Comparison of ENCODE assay signal across 8 mouse cellular contexts in the genomic region with DNA sequence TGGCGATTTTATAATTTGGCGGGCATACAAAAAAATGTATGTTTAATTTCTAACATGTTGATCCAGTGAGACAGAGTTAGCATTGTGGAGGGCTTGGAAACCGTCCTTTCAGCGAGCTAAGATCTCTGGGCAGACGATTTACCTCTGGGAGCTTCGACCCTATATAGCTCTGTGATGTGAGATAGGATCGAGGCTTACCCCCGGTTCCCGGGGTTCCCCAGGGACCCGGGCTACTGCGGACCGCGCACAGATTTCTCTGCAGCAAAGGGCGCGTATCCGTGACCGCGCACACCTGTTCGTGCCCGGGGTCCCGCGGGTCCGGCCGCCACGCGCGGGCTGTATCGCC. TPM values are rescaled to one million over a fixed set of nuclear protein-coding genes. Genes with fewer than 3 reads are reported as not detected.
DNase-seq lines count a peak whose midpoint lies in the region; ATAC-seq and TF ChIP-seq lines count a peak whose summit lies in the region.

No protein-coding gene starts in this region.

- H3K4me2 ChIP-seq in liver, embryonic 12.5 days: peak overlapping the region; percentile 68

- no peak for TF ChIP-seq CTCF in gastrocnemius, adult 2 months (IDR thresholded peaks at IDR 0.05)
- TF ChIP-seq CTCF in thymus, adult 2 months (IDR thresholded peaks at IDR 0.05; ENCODE audit: borderline replicate concordance, control insufficient read depth, extremely low read depth, insufficient read depth, low read length, poor library complexity): no peak

- no peaks in the 10 kb centered on the region for H3K36me3 ChIP-seq in thymus, adult 2 months (ENCODE audit: control insufficient read depth, insufficient read depth, low read length)
- no peaks in the 10 kb centered on the region for H3K36me3 ChIP-seq in liver, embryonic 12.5 days

- H3K9me3 ChIP-seq in liver, embryonic 12.5 days (replicated peaks): no peaks in the 10 kb centered on the region

- ATAC-seq in liver, embryonic 12.5 days: no peak

- no peak overlapping the region for H3K9ac ChIP-seq in liver, embryonic 12.5 days

- peaks cover 15% of the 10 kb centered on the region for H3K4me1 ChIP-seq in thymus, adult 2 months (replicated peaks; ENCODE audit: control insufficient read depth, insufficient read depth, low read length)
- no peaks in the 10 kb centered on the region for H3K4me1 ChIP-seq in liver, embryonic 12.5 days

- WGBS in thymus, adult 2 months: 3% methylated on average over 27 of the region's 28 CpGs
- whole genome bisulfite sequencing in liver, embryonic 12.5 days (ENCODE audit: insufficient replicate concordance): 5% methylated on average over 16 of the region's 28 CpGs

- intact Hi-C loops in gastrocnemius, adult 2 months (cut with DNase I): no loop called here

- H3K4me3 ChIP-seq in gastrocnemius, adult 2 months: peak overlapping the region; percentile 71
- peak overlapping the region; percentile 65 for H3K4me3 ChIP-seq in thymus, adult 2 months (ENCODE audit: control insufficient read depth, insufficient read depth, low read length)
- peak overlapping the region; percentile 44 for H3K4me3 ChIP-seq in liver, embryonic 12.5 days

- H3K27me3 ChIP-seq in thymus, adult 2 months (ENCODE audit: control insufficient read depth, insufficient read depth, low read length): peaks cover 3% of the 10 kb centered on the region; the same call in 1 of the 2 replicates
- peaks cover 57% of the 10 kb centered on the region for H3K27me3 ChIP-seq in liver, embryonic 12.5 days (replicated peaks)

- H3K27ac ChIP-seq in gastrocnemius, adult 2 months: no peak overlapping the region
- no peak overlapping the region for H3K27ac ChIP-seq in thymus, adult 2 months (ENCODE audit: control insufficient read depth, insufficient read depth, low read length)
- H3K27ac ChIP-seq in liver, embryonic 12.5 days: no peak overlapping the region

- no peak for TF ChIP-seq POLR2A in thymus, adult 2 months (IDR thresholded peaks at IDR 0.05; ENCODE audit: control insufficient read depth, extremely low read depth, insufficient read depth, low read length, poor library complexity)

- no peak for DNase-seq in gastrocnemius, adult 2 months
- no peak for DNase-seq in gastrocnemius, postnatal 4 days (ENCODE audit: low spot score in 2 of 2)
- DNase-seq in thymus, adult 2 months: no peak
- DNase-seq in thymus, postnatal 36 days: no peak
- DNase-seq in right cerebral cortex, postnatal 25 days: no peak
- no peak for DNase-seq in adrenal gland, adult 18-20 months (ENCODE audit: low spot score in 2 of 2)
- DNase-seq in layer of hippocampus, adult 9-10 months (ENCODE audit: low spot score): no peak

RNA-seq across cellular contexts. Expression of gene Dnajc6, which starts 0.3 kb away (rescaled TPM):
- total RNA-seq in gastrocnemius, adult 2 months (2021): under 1 TPM; 0.08 to 0.28 TPM
- total RNA-seq in gastrocnemius, postnatal 4 days (2021): 1 to 10 TPM in 1 of 2 experiments, under 1 TPM in 1; 0.81 to 1.1 TPM
- 29.6 and 31.9 TPM in 2 replicates for polyA plus RNA-seq in thymus, adult 2 months (2012; rRNA removed)
- 0.02 and 0.10 TPM in 2 replicates for polyA plus RNA-seq in liver, embryonic 12.5 days (2016; fragmentation: Nextera tagmentation; extraction: Ambion mirVana)
- total RNA-seq in adrenal gland, adult 18-20 months (2021): 1 to 10 TPM; 5.0 to 5.4 TPM
